Mouse (Mus musculus): ENCODE results near the gene Pmm1. TPM values are rescaled to one million over a fixed set of nuclear protein-coding genes. Genes with fewer than 3 reads are reported as not detected.

Gene Pmm1
- polyA plus RNA-seq, 1 experiment from 2014 or later, result 39.0 TPM

- H3K9ac ChIP-seq, result no peak overlapping the region
- ATAC-seq (ENCODE audit: insufficient read depth) (no peak), DNase-seq (no peak)
- no peaks in the 10 kb centered on the region for H3K27me3 ChIP-seq (ENCODE audit: insufficient read depth, low read length)
- no peak for TF ChIP-seq CTCF (IDR thresholded peaks at IDR 0.05; ENCODE audit: low read depth)
- H3K9me3 ChIP-seq (ENCODE audit: low read depth, low read length), result no peaks in the 10 kb centered on the region
- peaks cover 19% of the 10 kb centered on the region; the same call in 1 of the 2 replicates for H3K36me3 ChIP-seq (ENCODE audit: insufficient read depth)
- H3K4me1 ChIP-seq (ENCODE audit: insufficient read depth), result no peaks in the 10 kb centered on the region
- H3K4me2 ChIP-seq, result no peak overlapping the region
- H3K27ac ChIP-seq (ENCODE audit: low read depth), result no peak overlapping the region
- WGBS, result 79% methylated on average over 11 of the region's 11 CpGs
- no peak overlapping the region for H3K4me3 ChIP-seq (ENCODE audit: low read depth, low read length)
Measured at GRCm38 (mm10) chr15:81957598-81957997, 3.1 kb downstream of the Pmm1 start.

- peak; percentile 79 for TF ChIP-seq CTCF (IDR thresholded peaks at IDR 0.05; ENCODE audit: low read depth)
- no peak overlapping the region for H3K4me2 ChIP-seq
- no peak overlapping the region for H3K27ac ChIP-seq (ENCODE audit: low read depth)
- H3K4me3 ChIP-seq (ENCODE audit: low read depth, low read length), result no peak overlapping the region
- WGBS, result 55% methylated on average over 8 of the region's 8 CpGs
- DNase-seq, result peak; percentile 65
- no peak for ATAC-seq (ENCODE audit: insufficient read depth)
- no peak overlapping the region for H3K9ac ChIP-seq
- H3K36me3 ChIP-seq (ENCODE audit: insufficient read depth), result peaks cover 22% of the 10 kb centered on the region; the same call in 1 of the 2 replicates
- no peaks in the 10 kb centered on the region for H3K27me3 ChIP-seq (ENCODE audit: insufficient read depth, low read length)
- H3K4me1 ChIP-seq (ENCODE audit: insufficient read depth), result no peaks in the 10 kb centered on the region
- no peaks in the 10 kb centered on the region for H3K9me3 ChIP-seq (ENCODE audit: low read depth, low read length)
Measured at GRCm38 (mm10) chr15:81956457-81956856, 4.3 kb downstream of the Pmm1 start.

- H3K9me3 ChIP-seq (ENCODE audit: low read depth, low read length), result no peaks in the 10 kb centered on the region
- no peaks in the 10 kb centered on the region for H3K27me3 ChIP-seq (ENCODE audit: insufficient read depth, low read length)
- WGBS, result 89% methylated on average over 15 of the region's 15 CpGs
- no peak overlapping the region for H3K9ac ChIP-seq
- no peak overlapping the region for H3K4me3 ChIP-seq (ENCODE audit: low read depth, low read length)
- no peaks in the 10 kb centered on the region for H3K4me1 ChIP-seq (ENCODE audit: insufficient read depth)
- ATAC-seq (ENCODE audit: insufficient read depth) (no peak), DNase-seq (no peak)
- H3K36me3 ChIP-seq (ENCODE audit: insufficient read depth), result peaks cover 30% of the 10 kb centered on the region; the same call in 1 of the 2 replicates
- no peak for TF ChIP-seq CTCF (IDR thresholded peaks at IDR 0.05; ENCODE audit: low read depth)
- no peak overlapping the region for H3K4me2 ChIP-seq
- no peak overlapping the region for H3K27ac ChIP-seq (ENCODE audit: low read depth)
Measured at GRCm38 (mm10) chr15:81955414-81955813, 5.3 kb downstream of the Pmm1 start.

GRCm38 (mm10) chr15:81954716-81955115 is 6.0 kb downstream of the Pmm1 start:
- DNase-seq (no peak), ATAC-seq (ENCODE audit: insufficient read depth) (no peak)
- no peak for TF ChIP-seq CTCF (IDR thresholded peaks at IDR 0.05; ENCODE audit: low read depth)
- Histone ChIP-seq H3K4me2 (no peak overlapping the region), H3K9me3 (ENCODE audit: low read depth, low read length) (no peaks in the 10 kb centered on the region), H3K27ac (ENCODE audit: low read depth) (no peak overlapping the region), H3K27me3 (ENCODE audit: insufficient read depth, low read length) (no peaks in the 10 kb centered on the region), H3K4me3 (ENCODE audit: low read depth, low read length) (no peak overlapping the region), H3K4me1 (ENCODE audit: insufficient read depth) (no peaks in the 10 kb centered on the region), H3K9ac (no peak overlapping the region), H3K36me3 (ENCODE audit: insufficient read depth) (peaks cover 30% of the 10 kb centered on the region; the same call in 1 of the 2 replicates)
- WGBS, result 88% methylated on average over 6 of the region's 6 CpGs

- H3K4me2 ChIP-seq, result no peak overlapping the region
- no peak for TF ChIP-seq CTCF (IDR thresholded peaks at IDR 0.05; ENCODE audit: low read depth)
- no peak overlapping the region for H3K4me3 ChIP-seq (ENCODE audit: low read depth, low read length)
- 93% methylated on average over 9 of the region's 9 CpGs for WGBS
- peaks cover 30% of the 10 kb centered on the region; the same call in 1 of the 2 replicates for H3K36me3 ChIP-seq (ENCODE audit: insufficient read depth)
- no peaks in the 10 kb centered on the region for H3K4me1 ChIP-seq (ENCODE audit: insufficient read depth)
- no peaks in the 10 kb centered on the region for H3K9me3 ChIP-seq (ENCODE audit: low read depth, low read length)
- H3K27ac ChIP-seq (ENCODE audit: low read depth), result no peak overlapping the region
- DNase-seq (no peak), ATAC-seq (ENCODE audit: insufficient read depth) (no peak)
- H3K9ac ChIP-seq, result no peak overlapping the region
- H3K27me3 ChIP-seq (ENCODE audit: insufficient read depth, low read length), result no peaks in the 10 kb centered on the region
Measured at GRCm38 (mm10) chr15:81954151-81954583, 6.6 kb downstream of the Pmm1 start.

- no peak overlapping the region for H3K4me2 ChIP-seq
- no peaks in the 10 kb centered on the region for H3K4me1 ChIP-seq (ENCODE audit: insufficient read depth)
- no peaks in the 10 kb centered on the region for H3K27me3 ChIP-seq (ENCODE audit: insufficient read depth, low read length)
- WGBS, result 68% methylated on average over 4 of the region's 4 CpGs
- no peaks in the 10 kb centered on the region for H3K9me3 ChIP-seq (ENCODE audit: low read depth, low read length)
- no peak for ATAC-seq (ENCODE audit: insufficient read depth)
- no peak overlapping the region for H3K27ac ChIP-seq (ENCODE audit: low read depth)
- H3K9ac ChIP-seq, result no peak overlapping the region
- TF ChIP-seq CTCF (IDR thresholded peaks at IDR 0.05; ENCODE audit: low read depth), result no peak
- no peak for DNase-seq
- H3K4me3 ChIP-seq (ENCODE audit: low read depth, low read length), result no peak overlapping the region
- peaks cover 30% of the 10 kb centered on the region; the same call in 1 of the 2 replicates for H3K36me3 ChIP-seq (ENCODE audit: insufficient read depth)
Measured at GRCm38 (mm10) chr15:81952310-81952709, 8.4 kb downstream of the Pmm1 start.

- Histone ChIP-seq H3K4me2 (no peak overlapping the region), H3K9ac (no peak overlapping the region), H3K4me1 (ENCODE audit: insufficient read depth) (no peaks in the 10 kb centered on the region), H3K27me3 (ENCODE audit: insufficient read depth, low read length) (no peaks in the 10 kb centered on the region), H3K36me3 (ENCODE audit: insufficient read depth) (peaks cover 30% of the 10 kb centered on the region; the same call in 1 of the 2 replicates), H3K4me3 (ENCODE audit: low read depth, low read length) (no peak overlapping the region), H3K27ac (ENCODE audit: low read depth) (no peak overlapping the region), H3K9me3 (ENCODE audit: low read depth, low read length) (no peaks in the 10 kb centered on the region)
- TF ChIP-seq CTCF (IDR thresholded peaks at IDR 0.05; ENCODE audit: low read depth), result no peak
- ATAC-seq (ENCODE audit: insufficient read depth), result no peak
- no peak for DNase-seq
- 78% methylated on average over 9 of the region's 9 CpGs for WGBS
Measured at GRCm38 (mm10) chr15:81951159-81951558, 9.6 kb downstream of the Pmm1 start.

Data from lung, embryonic 14.5 days (tissue).